Mouse (Mus musculus): Measurements from ENCODE around the gene Auh. TPM values are rescaled to one million over a fixed set of nuclear protein-coding genes. Genes with fewer than 3 reads are reported as not detected.
A peak's percentile ranks its signal among the peaks of the same experiment; 100 is the strongest.

Auh gene
- polyA plus RNA-seq, 1 experiment from 2014 or later: 45.1 TPM

GRCm38 (mm10) chr13:52812549-52813515 lies 116.6 kb downstream of the Auh start:
- Histone ChIP-seq H3K36me3 (ENCODE audit: control insufficient read depth, insufficient read depth, low read length) (no peaks in the 10 kb centered on the region), H3K27ac (ENCODE audit: low read length) (no peak overlapping the region), H3K9me3 (ENCODE audit: control insufficient read depth, low read length) (no peaks in the 10 kb centered on the region), H3K27me3 (replicated peaks; ENCODE audit: control insufficient read depth, insufficient read depth, low read length) (no peaks in the 10 kb centered on the region), H3K9ac (ENCODE audit: low read depth, low read length) (no peak overlapping the region), H3K4me2 (ENCODE audit: low read depth, low read length) (no peak overlapping the region), H3K4me3 (ENCODE audit: low read length) (no peak overlapping the region), H3K4me1 (ENCODE audit: control insufficient read depth, insufficient read depth, low read length) (peaks cover 17% of the 10 kb centered on the region)
- peak; percentile 42 for ATAC-seq
- WGBS: 68% methylated on average over 16 of the region's 16 CpGs

- WGBS: 94% methylated on average over 11 of the region's 11 CpGs
- no peak overlapping the region for H3K27ac ChIP-seq (ENCODE audit: low read length)
- H3K4me1 ChIP-seq (ENCODE audit: control insufficient read depth, insufficient read depth, low read length): peaks cover 14% of the 10 kb centered on the region
- H3K36me3 ChIP-seq (ENCODE audit: control insufficient read depth, insufficient read depth, low read length): no peaks in the 10 kb centered on the region
- no peaks in the 10 kb centered on the region for H3K9me3 ChIP-seq (ENCODE audit: control insufficient read depth, low read length)
- no peak overlapping the region for H3K4me3 ChIP-seq (ENCODE audit: low read length)
- H3K9ac ChIP-seq (ENCODE audit: low read depth, low read length): no peak overlapping the region
- ATAC-seq: no peak
- no peak overlapping the region for H3K4me2 ChIP-seq (ENCODE audit: low read depth, low read length)
- no peaks in the 10 kb centered on the region for H3K27me3 ChIP-seq (replicated peaks; ENCODE audit: control insufficient read depth, insufficient read depth, low read length)
Measured at GRCm38 (mm10) chr13:52807722-52808121, 121.8 kb downstream of the Auh start.

GRCm38 (mm10) chr13:52806029-52806428 lies 123.5 kb downstream of the Auh start:
- Histone ChIP-seq H3K9ac (ENCODE audit: low read depth, low read length) (no peak overlapping the region), H3K27ac (ENCODE audit: low read length) (0 out of 2 replicates have a peak overlapping the region, but pooled peaks have one; percentile 8), H3K9me3 (ENCODE audit: control insufficient read depth, low read length) (no peaks in the 10 kb centered on the region), H3K4me2 (ENCODE audit: low read depth, low read length) (no peak overlapping the region), H3K27me3 (replicated peaks; ENCODE audit: control insufficient read depth, insufficient read depth, low read length) (no peaks in the 10 kb centered on the region), H3K4me3 (ENCODE audit: low read length) (no peak overlapping the region), H3K4me1 (ENCODE audit: control insufficient read depth, insufficient read depth, low read length) (peaks cover 10% of the 10 kb centered on the region; the same call in 1 of the 2 replicates), H3K36me3 (ENCODE audit: control insufficient read depth, insufficient read depth, low read length) (no peaks in the 10 kb centered on the region)
- 36% methylated on average over 4 of the region's 4 CpGs for WGBS
- 0 out of 2 replicates have a peak, but pooled peaks have one; percentile 34 for ATAC-seq

- 44% methylated on average over 6 of the region's 6 CpGs for WGBS
- Histone ChIP-seq H3K27me3 (replicated peaks; ENCODE audit: control insufficient read depth, insufficient read depth, low read length) (no peaks in the 10 kb centered on the region), H3K36me3 (ENCODE audit: control insufficient read depth, insufficient read depth, low read length) (no peaks in the 10 kb centered on the region), H3K9me3 (ENCODE audit: control insufficient read depth, low read length) (no peaks in the 10 kb centered on the region), H3K27ac (ENCODE audit: low read length) (0 out of 2 replicates have a peak overlapping the region, but pooled peaks have one; percentile 8), H3K9ac (ENCODE audit: low read depth, low read length) (no peak overlapping the region), H3K4me3 (ENCODE audit: low read length) (no peak overlapping the region), H3K4me1 (ENCODE audit: control insufficient read depth, insufficient read depth, low read length) (peaks cover 13% of the 10 kb centered on the region), H3K4me2 (ENCODE audit: low read depth, low read length) (no peak overlapping the region)
- no peak for ATAC-seq
Measured at GRCm38 (mm10) chr13:52805581-52805980, 123.9 kb downstream of the Auh start.

GRCm38 (mm10) chr13:52802482-52802881 lies 127.0 kb downstream of the Auh start:
- Histone ChIP-seq H3K9ac (ENCODE audit: low read depth, low read length) (no peak overlapping the region), H3K36me3 (ENCODE audit: control insufficient read depth, insufficient read depth, low read length) (no peaks in the 10 kb centered on the region), H3K4me1 (ENCODE audit: control insufficient read depth, insufficient read depth, low read length) (peaks cover 22% of the 10 kb centered on the region), H3K27me3 (replicated peaks; ENCODE audit: control insufficient read depth, insufficient read depth, low read length) (no peaks in the 10 kb centered on the region), H3K27ac (ENCODE audit: low read length) (no peak overlapping the region), H3K4me2 (ENCODE audit: low read depth, low read length) (no peak overlapping the region), H3K9me3 (ENCODE audit: control insufficient read depth, low read length) (no peaks in the 10 kb centered on the region), H3K4me3 (ENCODE audit: low read length) (no peak overlapping the region)
- WGBS: 56% methylated on average over 4 of the region's 4 CpGs
- ATAC-seq: no peak

GRCm38 (mm10) chr13:52800687-52801341 lies 128.7 kb downstream of the Auh start:
- Histone ChIP-seq H3K27me3 (replicated peaks; ENCODE audit: control insufficient read depth, insufficient read depth, low read length) (no peaks in the 10 kb centered on the region), H3K9ac (ENCODE audit: low read depth, low read length) (no peak overlapping the region), H3K4me1 (ENCODE audit: control insufficient read depth, insufficient read depth, low read length) (peaks cover 19% of the 10 kb centered on the region), H3K36me3 (ENCODE audit: control insufficient read depth, insufficient read depth, low read length) (no peaks in the 10 kb centered on the region), H3K4me2 (ENCODE audit: low read depth, low read length) (no peak overlapping the region), H3K9me3 (ENCODE audit: control insufficient read depth, low read length) (no peaks in the 10 kb centered on the region), H3K27ac (ENCODE audit: low read length) (no peak overlapping the region), H3K4me3 (ENCODE audit: low read length) (no peak overlapping the region)
- WGBS: 39% methylated on average over 4 of the region's 4 CpGs
- ATAC-seq: peak; percentile 69

- WGBS: 51% methylated on average over 2 of the region's 2 CpGs
- Histone ChIP-seq H3K4me3 (ENCODE audit: low read length) (no peak overlapping the region), H3K9me3 (ENCODE audit: control insufficient read depth, low read length) (no peaks in the 10 kb centered on the region), H3K4me1 (ENCODE audit: control insufficient read depth, insufficient read depth, low read length) (peaks cover 14% of the 10 kb centered on the region), H3K27ac (ENCODE audit: low read length) (no peak overlapping the region), H3K36me3 (ENCODE audit: control insufficient read depth, insufficient read depth, low read length) (no peaks in the 10 kb centered on the region), H3K9ac (ENCODE audit: low read depth, low read length) (no peak overlapping the region), H3K27me3 (replicated peaks; ENCODE audit: control insufficient read depth, insufficient read depth, low read length) (no peaks in the 10 kb centered on the region), H3K4me2 (ENCODE audit: low read depth, low read length) (no peak overlapping the region)
- peak; percentile 80 for ATAC-seq
Measured at GRCm38 (mm10) chr13:52800091-52800490, 129.4 kb downstream of the Auh start.

GRCm38 (mm10) chr13:52794232-52794631 lies 135.2 kb downstream of the Auh start:
- Histone ChIP-seq H3K27me3 (replicated peaks; ENCODE audit: control insufficient read depth, insufficient read depth, low read length) (no peaks in the 10 kb centered on the region), H3K4me1 (ENCODE audit: control insufficient read depth, insufficient read depth, low read length) (no peaks in the 10 kb centered on the region), H3K36me3 (ENCODE audit: control insufficient read depth, insufficient read depth, low read length) (no peaks in the 10 kb centered on the region), H3K4me3 (ENCODE audit: low read length) (no peak overlapping the region), H3K9me3 (ENCODE audit: control insufficient read depth, low read length) (no peaks in the 10 kb centered on the region), H3K4me2 (ENCODE audit: low read depth, low read length) (no peak overlapping the region), H3K9ac (ENCODE audit: low read depth, low read length) (no peak overlapping the region), H3K27ac (ENCODE audit: low read length) (no peak overlapping the region)
- WGBS: 90% methylated on average over 4 of the region's 4 CpGs
- ATAC-seq: no peak

- ATAC-seq: no peak
- Histone ChIP-seq H3K27me3 (replicated peaks; ENCODE audit: control insufficient read depth, insufficient read depth, low read length) (no peaks in the 10 kb centered on the region), H3K4me2 (ENCODE audit: low read depth, low read length) (no peak overlapping the region)
Measured at GRCm38 (mm10) chr13:52793434-52793989, 136.0 kb downstream of the Auh start.

More at GRCm38 (mm10) chr13:52793434-52793989, 136.0 kb downstream of the Auh start:
- Histone ChIP-seq H3K9ac (ENCODE audit: low read depth, low read length) (no peak overlapping the region), H3K4me1 (ENCODE audit: control insufficient read depth, insufficient read depth, low read length) (no peaks in the 10 kb centered on the region), H3K27ac (ENCODE audit: low read length) (no peak overlapping the region), H3K36me3 (ENCODE audit: control insufficient read depth, insufficient read depth, low read length) (no peaks in the 10 kb centered on the region), H3K4me3 (ENCODE audit: low read length) (no peak overlapping the region), H3K9me3 (ENCODE audit: control insufficient read depth, low read length) (no peaks in the 10 kb centered on the region)
- WGBS: 89% methylated on average over 13 of the region's 13 CpGs

Measured in intestine, embryonic 16.5 days (tissue).